Mouse (Mus musculus) spleen, adult 2 months (tissue): ENCODE data around the gene Disp2. TPM values are rescaled to one million over a fixed set of nuclear protein-coding genes. Genes with fewer than 3 reads are reported as not detected.

Source experiments
- DNase-seq, 2 experiments: peaks; one replicate each; pipeline versions ENCODE4 v3.0.0 to v3.0.0-alpha.2; 2012 to 2021; ENCODE audit warnings: low spot score in 2 of 2, low read depth in 1 of 2
- H3K27ac ChIP-seq: fragments of 200-500 bp; 2 replicates; pipeline ENCODE4 v1.5.1; 2012; ENCODE audit warnings: low read length, inconsistent platforms; ENCODE audit not compliant: insufficient read depth
- H3K27me3 ChIP-seq: fragments of 200-500 bp; 2 replicates; pipeline ENCODE4 v1.6.1; 2012; ENCODE audit warnings: mild to moderate bottlenecking, moderate library complexity, low read length, inconsistent platforms; ENCODE audit not compliant: control insufficient read depth, insufficient read depth
- H3K36me3 ChIP-seq: fragments of 200-500 bp; 2 replicates; pipeline ENCODE4 v1.6.1; 2012; ENCODE audit warnings: mild to moderate bottlenecking, low read length, inconsistent platforms; ENCODE audit not compliant: control insufficient read depth, insufficient read depth
- H3K4me1 ChIP-seq: fragments of 200-500 bp; 2 replicates; pipeline ENCODE4 v1.6.1; 2011; ENCODE audit warnings: inconsistent platforms; ENCODE audit not compliant: control insufficient read depth, insufficient read depth, insufficient read length
- H3K4me3 ChIP-seq: fragments of 200-500 bp; 2 replicates; pipeline ENCODE4 v1.5.1; 2011; ENCODE audit warnings: mild to moderate bottlenecking, inconsistent platforms; ENCODE audit not compliant: insufficient read depth, insufficient read length; ENCODE audit errors: extremely low read depth
- CTCF ChIP-seq: fragments of 200-500 bp; IDR thresholded peaks from 2 replicates; pipeline ENCODE4 v1.5.1; 2011; ENCODE audit warnings: mild to moderate bottlenecking, inconsistent platforms; ENCODE audit not compliant: insufficient read depth, insufficient read length, insufficient replicate concordance; ENCODE audit errors: extremely low read depth
- POLR2A ChIP-seq: fragments of 200-500 bp; IDR thresholded peaks from 2 replicates; pipeline ENCODE4 v1.6.1; 2011; ENCODE audit warnings: low read depth, low read length, inconsistent platforms
- WGBS: fragments of 180-500 bp; shearing (Covaris S2); methylation state at CpG from one replicate; pipeline ENCODE4 v1.1.7; 2018; 5-methylcytosine and 5-hydroxymethylcytosine counted together
- polyA plus RNA-seq: library from polyadenylated mRNA; depleted of rRNA; stranded (reverse); fragments of >200 nt; gene quantifications from 2 replicates; pipeline ENCODE4 v1.2.3, GENCODE M21; 2012

Gene Disp2
- polyA plus RNA-seq, 1 experiment: 0.09 TPM

DNA sequence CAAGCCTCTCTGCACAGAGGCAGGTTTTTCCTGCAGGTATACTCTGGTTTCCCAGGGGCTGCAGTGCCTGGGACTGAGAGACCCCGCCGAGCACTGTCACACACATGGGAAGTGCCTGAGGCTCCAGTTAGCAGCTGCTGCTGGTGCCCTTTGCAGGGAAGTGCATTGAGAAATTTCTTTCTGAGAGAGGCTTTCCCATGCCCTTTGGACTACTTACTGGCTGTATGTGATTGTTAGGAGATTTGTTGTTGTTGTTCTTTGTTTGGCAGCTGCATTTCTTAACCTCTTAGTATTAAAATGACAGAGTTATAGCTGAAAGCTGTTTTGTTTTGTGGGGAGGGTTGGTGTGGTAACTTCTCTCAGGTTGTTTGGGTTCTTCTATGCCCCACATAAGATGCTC is 31.3 kb downstream of the Disp2 start:
- 75% methylated on average over 2 of the region's 2 CpGs for WGBS
- TF ChIP-seq POLR2A (no peak), CTCF (no peak)
- no peak overlapping the region for H3K27ac ChIP-seq
- no peak for DNase-seq
- H3K4me3 ChIP-seq: no peak overlapping the region
- H3K36me3 ChIP-seq: no peaks in the 10 kb centered on the region; the same call in 1 of the 2 replicates
- H3K4me1 ChIP-seq: peaks cover 2% of the 10 kb centered on the region; the same call in 1 of the 2 replicates
- H3K27me3 ChIP-seq: no peaks in the 10 kb centered on the region

DNA sequence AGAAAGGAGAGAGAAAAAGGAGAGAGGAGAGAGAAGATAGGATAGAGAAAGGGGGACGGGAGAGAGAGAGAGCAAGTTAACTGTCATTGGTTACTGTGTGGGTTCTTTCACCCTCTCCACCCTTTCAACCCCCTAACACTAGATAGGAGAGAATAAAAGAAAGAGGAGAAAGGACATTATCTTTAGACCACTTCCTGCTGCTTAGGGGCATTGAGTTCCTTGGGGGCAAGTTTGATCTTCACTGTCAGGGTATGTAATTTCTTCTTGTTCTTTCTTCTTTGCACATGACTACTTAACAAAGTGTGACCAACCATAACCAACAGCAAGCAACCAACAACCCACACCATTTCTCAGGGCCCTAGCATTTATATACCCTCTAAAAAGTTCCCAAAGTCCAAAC is 33.2 kb downstream of the Disp2 start:
- no peak overlapping the region for H3K27ac ChIP-seq
- H3K4me1 ChIP-seq: peaks cover 2% of the 10 kb centered on the region; the same call in 1 of the 2 replicates
- no peaks in the 10 kb centered on the region; the same call in 1 of the 2 replicates for H3K36me3 ChIP-seq
- DNase-seq: no peak
- TF ChIP-seq POLR2A (no peak), CTCF (no peak)
- WGBS: 67% methylated on average over 1 of the region's 1 CpGs
- no peak overlapping the region for H3K4me3 ChIP-seq
- H3K27me3 ChIP-seq: no peaks in the 10 kb centered on the region

GRCm38 (mm10) chr2:118813981-118814836 is 34.7 kb downstream of the Disp2 start, which contains the start of gene Knstrn:
Gene Knstrn, plus strand, starts transcription at chr2:118814003.
- Histone ChIP-seq H3K4me1 (peaks cover 2% of the 10 kb centered on the region; the same call in 1 of the 2 replicates), H3K27ac (peak within 1 kb of the TSS; percentile 10; the same call in 1 of the 2 replicates), H3K4me3 (peak within 1 kb of the TSS; percentile 78), H3K36me3 (no peaks in the 10 kb centered on the region; the same call in 1 of the 2 replicates), H3K27me3 (no peaks in the 10 kb centered on the region)
- 1% methylated on average over 49 of the region's 49 CpGs for WGBS
- DNase-seq: peak; percentile 65 to 89
- TF ChIP-seq POLR2A (no peak), CTCF (no peak)

DNA sequence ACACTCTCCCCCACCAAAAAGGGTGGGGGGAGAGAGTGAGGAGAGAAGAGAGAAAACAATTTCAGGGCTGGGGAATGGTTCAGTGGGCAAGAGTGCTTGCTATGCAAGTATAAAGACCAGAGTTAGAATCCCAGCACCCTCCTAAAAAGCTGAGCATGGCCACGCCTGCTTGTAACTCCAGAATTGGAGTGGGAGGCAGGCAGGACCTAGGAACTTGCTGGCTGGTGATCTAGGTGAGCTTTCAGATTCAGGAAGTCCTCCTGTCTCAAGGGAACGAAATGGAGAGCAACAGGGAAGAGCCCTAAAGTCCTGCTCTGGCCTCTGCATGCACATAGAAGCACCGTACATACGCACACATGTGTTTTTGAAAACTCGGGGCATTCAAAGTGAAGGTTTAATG is 43.3 kb downstream of the Disp2 start:
- Histone ChIP-seq H3K36me3 (no peaks in the 10 kb centered on the region; the same call in 1 of the 2 replicates), H3K4me3 (no peak overlapping the region), H3K4me1 (no peaks in the 10 kb centered on the region), H3K27ac (no peak overlapping the region), H3K27me3 (no peaks in the 10 kb centered on the region)
- DNase-seq: no peak
- TF ChIP-seq POLR2A: no peak
- TF ChIP-seq CTCF: no peak
- 92% methylated on average over 5 of the region's 5 CpGs for WGBS

DNA sequence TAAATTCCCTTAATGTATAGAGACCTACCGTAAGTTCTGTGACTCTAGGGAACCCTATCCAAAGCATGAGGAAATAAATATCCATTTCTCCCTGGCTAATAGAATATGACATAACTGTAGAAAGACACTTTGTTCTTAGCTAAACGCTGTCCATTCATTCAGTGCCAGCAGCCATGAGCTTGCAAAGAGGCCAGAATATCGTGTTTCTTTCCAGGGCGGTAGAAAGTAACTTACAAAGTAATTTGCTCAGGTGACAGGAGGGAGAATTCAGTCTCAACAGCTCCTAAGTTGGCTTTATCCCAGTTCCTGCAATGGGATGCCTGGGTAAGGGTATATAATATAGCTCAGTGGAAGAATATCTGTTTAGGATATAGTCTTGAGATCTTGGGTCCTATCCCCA is 44.9 kb downstream of the Disp2 start:
- Histone ChIP-seq H3K4me1 (no peaks in the 10 kb centered on the region), H3K27ac (no peak overlapping the region), H3K4me3 (no peak overlapping the region), H3K36me3 (no peaks in the 10 kb centered on the region), H3K27me3 (no peaks in the 10 kb centered on the region)
- TF ChIP-seq POLR2A (no peak), CTCF (no peak)
- 97% methylated on average over 4 of the region's 4 CpGs for WGBS
- DNase-seq: no peak

DNA sequence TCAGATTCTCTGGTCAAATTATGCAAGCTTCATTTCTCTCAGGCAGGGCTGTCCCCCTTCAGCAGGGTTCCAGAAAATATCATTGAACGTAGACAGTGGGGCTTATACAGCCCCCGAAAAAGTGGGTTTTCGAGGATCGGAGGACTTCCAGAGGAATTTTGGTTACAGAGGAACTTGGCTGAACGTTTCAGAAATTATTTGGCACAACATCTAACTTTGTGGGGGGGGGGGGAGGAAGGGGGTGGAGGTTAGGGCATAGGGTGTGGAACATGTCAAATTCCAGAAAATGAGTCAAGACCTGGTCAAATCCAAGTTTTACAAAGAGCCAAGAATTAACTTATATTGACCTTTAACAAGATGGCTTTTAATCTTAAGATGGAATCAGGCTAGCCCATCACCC is 49.6 kb downstream of the Disp2 start:
- Histone ChIP-seq H3K4me3 (no peak overlapping the region), H3K4me1 (no peaks in the 10 kb centered on the region), H3K27me3 (no peaks in the 10 kb centered on the region), H3K27ac (no peak overlapping the region), H3K36me3 (peaks cover 3% of the 10 kb centered on the region; the same call in 1 of the 2 replicates)
- no peak for TF ChIP-seq CTCF
- TF ChIP-seq POLR2A: no peak
- no peak for DNase-seq
- 84% methylated on average over 5 of the region's 5 CpGs for WGBS

DNA sequence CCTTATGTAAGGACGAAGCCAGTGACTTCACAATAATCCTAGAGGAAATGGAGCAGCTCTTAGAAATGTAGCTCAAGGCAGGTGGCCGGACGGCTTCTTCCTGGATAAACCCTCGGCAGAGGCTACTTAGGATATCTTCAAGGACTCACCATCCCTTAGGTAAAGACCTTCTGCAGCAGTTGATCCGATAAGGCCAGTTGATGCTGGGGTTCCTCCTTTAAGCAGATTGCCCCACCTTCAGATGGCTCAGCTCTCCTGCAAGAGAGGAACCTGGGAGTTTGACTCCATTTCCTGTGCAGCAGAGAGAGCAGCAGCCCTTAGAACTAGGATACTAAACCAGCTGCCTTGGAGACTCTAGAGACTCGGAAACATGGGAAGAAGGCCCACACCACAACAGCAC is 54.5 kb downstream of the Disp2 start:
- no peaks in the 10 kb centered on the region for H3K27me3 ChIP-seq
- H3K4me3 ChIP-seq: no peak overlapping the region
- no peak overlapping the region for H3K27ac ChIP-seq
- H3K36me3 ChIP-seq: peaks cover 3% of the 10 kb centered on the region; the same call in 1 of the 2 replicates
- TF ChIP-seq POLR2A: no peak
- TF ChIP-seq CTCF: no peak
- WGBS: 92% methylated on average over 6 of the region's 6 CpGs
- DNase-seq: no peak
- H3K4me1 ChIP-seq: no peaks in the 10 kb centered on the region
